Mouse (Mus musculus) left cerebral cortex, postnatal 14 days (tissue): ENCODE results near the gene Pex11a. TPM values are rescaled to one million over a fixed set of nuclear protein-coding genes. Genes with fewer than 3 reads are reported as not detected.
"Not testable (repeated sequence)": the region's sequence is repeated elsewhere in the genome, so short reads cannot be mapped to it uniquely, and the experiment has no call there.

Experiments used
- DNase-seq, 2 experiments: peaks; one replicate each; pipeline ENCODE4 v3.0.0; 2021 to 2022; ENCODE audit warnings: low spot score in 2 of 2, mixed read lengths in 1 of 2
- intact Hi-C: fragments of 180-260 bp; cut with DNase I; formaldehyde crosslinking; loops from one replicate; pipeline ENCODE4 v1.15.1; 2025
- long read RNA-seq, 2 experiments: library from polyadenylated mRNA; stranded (forward); transcript quantifications; one replicate each; pipeline ENCODE4 v2.0.0; 2021
- total RNA-seq, 2 experiments: library from RNA; stranded (reverse); gene quantifications; 2 replicates each; pipeline ENCODE4 v1.2.3; 2021

The Pex11a gene
- 1 to 10 TPM; 8.2 to 8.7 TPM for total RNA-seq
- long read RNA-seq, experiment 1, transcript Pex11a-203 (2 exons, 1,044 nt) = major isoform, 9 of 11 reads
- long read RNA-seq, experiment 1, partial matches to known transcripts = 0 of 11 reads
- long read RNA-seq, experiment 1, other reads (novel, unspliced or antisense) = 0 of 11 reads
- long read RNA-seq, experiment 2, transcript Pex11a-201 (3 exons, 2,241 nt) = major isoform, 8 of 14 reads
- long read RNA-seq, experiment 2, transcript Pex11a-203 (2 exons, 1,044 nt) = minor isoform, 5 of 14 reads
- long read RNA-seq, experiment 2, partial matches to known transcripts = 0 of 14 reads
- long read RNA-seq, experiment 2, other reads (novel, unspliced or antisense) = 1 of 14 reads

DNA sequence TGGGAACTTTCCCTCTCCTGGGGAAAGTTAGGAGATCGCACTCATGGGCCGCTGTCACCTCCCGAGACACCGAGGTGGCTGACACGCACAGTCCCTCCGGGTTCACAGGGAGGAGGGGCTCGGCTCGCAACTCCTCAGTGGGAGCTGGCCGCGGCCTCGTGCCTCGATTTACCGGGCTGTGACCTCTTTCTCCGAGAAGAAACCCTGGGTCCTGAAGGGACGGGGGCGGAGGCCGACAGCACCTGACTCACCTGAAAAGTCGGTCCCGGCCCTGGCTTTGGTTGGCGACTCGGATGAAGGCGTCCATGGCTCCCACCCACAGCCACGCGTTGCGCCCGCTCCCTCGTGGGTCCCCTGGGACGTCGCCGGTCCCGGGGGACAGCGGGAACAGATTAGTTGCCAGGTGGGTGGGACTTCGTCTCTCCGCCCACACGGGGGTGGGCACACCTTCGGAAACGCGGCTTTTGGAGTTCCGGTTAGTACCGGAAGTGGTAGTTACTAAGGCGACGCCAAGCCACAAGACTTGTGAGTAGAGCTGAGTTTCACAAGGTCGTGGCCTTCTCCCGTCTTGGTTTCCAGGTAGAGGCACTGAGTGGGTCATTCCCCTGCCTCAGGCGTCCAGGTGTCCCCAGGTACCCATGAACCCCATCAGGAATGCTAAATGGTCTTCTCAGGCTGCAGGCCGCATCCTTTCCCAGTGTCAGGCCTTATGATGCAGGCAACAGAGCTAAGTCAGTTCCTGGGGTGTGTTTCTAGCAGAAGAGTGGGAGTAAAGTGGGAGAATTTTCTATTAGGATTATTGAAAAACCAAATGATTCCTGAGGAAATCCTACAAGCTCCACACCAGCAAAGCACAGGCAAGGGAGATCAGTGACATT lies at the start of gene Pex11a, which contains the start of gene Wdr93:
Gene Pex11a, minus strand, starts transcription at position 473 of the 878 bp plus-strand sequence.
Gene Wdr93, plus strand, starts transcription at position 505 of the 878 bp plus-strand sequence.
- intact Hi-C loops = no loop called here
- DNase-seq = peak; percentile 69 to 73

DNA sequence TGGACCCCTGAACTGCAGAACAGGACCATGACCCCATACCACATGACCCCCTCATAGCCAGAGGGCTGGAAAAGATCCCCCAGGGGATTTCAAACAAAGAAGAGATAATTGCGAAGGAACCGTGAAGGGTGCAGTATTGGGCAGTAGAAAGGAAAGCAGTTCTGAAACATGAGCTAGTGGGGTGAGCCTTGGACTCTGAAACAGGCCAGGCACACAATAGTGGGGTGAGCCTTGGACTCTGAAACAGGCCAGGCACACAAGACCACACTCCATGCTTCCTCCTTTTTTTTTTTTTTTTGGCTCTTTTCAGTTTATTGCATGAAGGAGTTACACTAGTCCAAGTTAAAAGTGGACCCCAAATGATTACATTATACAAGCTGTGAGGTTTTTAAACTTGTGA lies 46.9 kb upstream of the Pex11a start:
- intact Hi-C loops = loop anchor here (10.0 kb wide), 1 partner anchor 175 kb away; the partner anchor contains the start of gene Rhcg
- not testable (repeated sequence) for DNase-seq

DNA sequence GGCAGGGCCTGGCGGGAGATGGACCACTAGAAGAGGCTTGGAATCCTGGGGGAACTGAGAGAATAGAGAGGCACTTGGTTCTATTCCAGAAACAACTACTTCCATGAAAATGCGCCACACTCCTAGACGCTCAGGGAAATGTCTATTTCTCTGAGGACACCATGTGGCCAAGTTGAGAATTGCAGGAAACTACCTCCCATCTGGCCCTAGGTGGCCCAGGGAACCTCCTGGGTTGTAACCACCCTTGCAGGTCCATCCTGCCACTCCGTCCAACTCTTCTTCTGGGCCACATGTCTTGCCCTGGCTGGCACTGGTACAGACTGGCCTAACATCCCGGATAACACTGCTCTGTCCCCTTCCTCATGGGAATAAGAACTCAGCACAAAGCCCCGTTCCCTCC lies 43.4 kb upstream of the Pex11a start:
- intact Hi-C loops = loop anchor here (10.0 kb wide), 1 partner anchor 171 kb away; the partner anchor contains the start of gene Rhcg
- DNase-seq = peak; percentile 69 to 81

DNA sequence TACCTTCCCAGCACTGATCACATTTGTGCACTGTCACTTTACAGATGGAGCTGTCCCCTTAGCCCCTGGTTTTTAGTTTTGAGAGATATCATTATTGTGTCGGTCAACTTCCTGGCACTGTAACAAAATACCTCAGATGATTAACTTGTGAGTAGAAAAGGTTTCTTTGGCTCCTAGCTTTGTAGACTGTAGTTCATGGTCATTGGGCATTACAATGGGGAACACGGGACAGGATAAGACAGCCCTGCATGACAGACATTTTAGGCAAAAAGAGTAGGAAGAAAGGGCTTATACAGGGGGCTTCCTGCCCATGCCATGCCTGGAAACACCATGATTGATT lies 39.6 kb upstream of the Pex11a start:
- DNase-seq = no peak
- intact Hi-C loops = loop anchor here (10.0 kb wide), 1 partner anchor 168 kb away; the partner anchor contains the start of gene Rhcg

DNA sequence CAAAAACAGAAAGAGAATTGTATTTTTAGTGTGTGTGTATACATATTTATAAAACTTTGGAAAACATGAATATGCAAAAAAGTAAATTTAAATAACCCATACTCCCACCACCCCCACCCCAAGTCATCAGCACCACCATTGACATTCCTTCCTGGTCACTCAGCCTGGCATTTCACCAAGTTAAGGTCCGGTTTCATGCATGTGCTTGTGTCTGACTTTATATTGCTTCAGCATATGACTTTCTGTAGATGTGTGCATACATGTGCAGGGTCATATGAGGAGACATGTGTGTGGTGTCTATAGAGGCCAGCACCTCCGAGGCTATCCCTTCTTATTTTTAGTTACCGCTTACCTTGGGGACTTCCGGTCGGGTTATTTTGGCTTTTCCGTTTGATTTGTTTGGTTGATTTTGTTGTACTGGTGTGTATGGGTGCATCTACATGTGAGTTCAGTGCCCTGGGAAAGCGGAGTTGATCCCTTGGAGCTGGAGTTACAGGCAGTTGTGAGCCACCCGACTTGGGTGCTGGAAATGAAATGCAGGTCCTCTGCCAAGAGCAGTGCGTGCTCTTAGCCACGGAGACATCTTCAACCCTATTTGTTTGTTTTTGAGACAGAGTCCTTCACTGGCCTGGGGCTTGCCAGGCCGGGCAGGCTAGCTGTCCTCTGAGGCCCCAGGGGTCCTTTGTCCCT lies 39.0 kb upstream of the Pex11a start:
- intact Hi-C loops = loop anchor here (10.0 kb wide), 1 partner anchor 167 kb away; the partner anchor contains the start of gene Rhcg
- DNase-seq = no peak

DNA sequence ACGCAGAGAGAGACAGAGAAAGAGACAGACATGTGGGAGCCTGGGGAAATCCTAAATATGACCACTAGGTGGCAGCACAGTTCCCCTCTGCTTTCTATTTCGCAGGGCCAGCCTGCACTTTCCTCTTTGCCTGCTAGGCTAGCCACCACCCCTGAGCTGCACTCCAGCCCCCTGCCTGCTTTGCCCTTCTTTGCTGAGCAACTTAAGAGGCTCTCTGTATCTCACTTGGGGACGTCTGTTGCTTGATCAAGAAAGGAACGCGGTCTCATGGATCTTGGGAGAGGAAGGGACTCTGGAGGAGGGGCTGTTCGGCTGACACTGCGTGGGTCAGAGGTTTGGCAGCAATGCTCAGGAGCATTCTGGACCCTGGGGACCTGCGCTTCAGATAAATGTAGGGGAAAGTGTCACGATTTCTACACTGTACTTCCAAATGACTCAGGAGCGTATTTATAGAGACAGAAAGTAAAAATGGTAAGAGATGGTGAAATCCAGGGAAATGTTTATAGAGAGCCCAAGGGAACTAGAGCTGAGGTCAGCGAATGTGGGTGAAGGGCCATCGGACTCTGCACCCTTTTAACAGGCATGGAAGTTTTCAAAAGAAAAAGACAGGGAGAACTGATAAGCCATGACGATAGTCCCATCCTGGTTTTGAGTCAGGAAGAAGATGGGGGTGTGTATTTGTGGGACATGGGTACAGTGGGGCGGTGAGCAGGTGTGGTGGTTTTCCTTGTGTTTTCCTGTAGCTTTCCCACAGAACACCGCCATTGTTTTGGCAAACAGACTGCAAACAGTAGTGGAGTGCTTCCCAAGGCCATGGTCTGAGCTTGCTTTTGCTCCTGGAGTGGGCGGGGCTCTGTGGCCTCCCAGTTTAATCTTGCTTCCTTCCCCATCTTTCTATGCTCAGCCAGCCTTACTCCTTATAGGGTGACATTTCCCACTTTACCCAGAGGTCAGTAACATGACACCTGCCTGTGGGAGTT lies 38.0 kb upstream of the Pex11a start:
- peak; percentile 74 to 80 for DNase-seq
- intact Hi-C loops = loop anchor here (10.0 kb wide), 1 partner anchor 166 kb away; the partner anchor contains the start of gene Rhcg

DNA sequence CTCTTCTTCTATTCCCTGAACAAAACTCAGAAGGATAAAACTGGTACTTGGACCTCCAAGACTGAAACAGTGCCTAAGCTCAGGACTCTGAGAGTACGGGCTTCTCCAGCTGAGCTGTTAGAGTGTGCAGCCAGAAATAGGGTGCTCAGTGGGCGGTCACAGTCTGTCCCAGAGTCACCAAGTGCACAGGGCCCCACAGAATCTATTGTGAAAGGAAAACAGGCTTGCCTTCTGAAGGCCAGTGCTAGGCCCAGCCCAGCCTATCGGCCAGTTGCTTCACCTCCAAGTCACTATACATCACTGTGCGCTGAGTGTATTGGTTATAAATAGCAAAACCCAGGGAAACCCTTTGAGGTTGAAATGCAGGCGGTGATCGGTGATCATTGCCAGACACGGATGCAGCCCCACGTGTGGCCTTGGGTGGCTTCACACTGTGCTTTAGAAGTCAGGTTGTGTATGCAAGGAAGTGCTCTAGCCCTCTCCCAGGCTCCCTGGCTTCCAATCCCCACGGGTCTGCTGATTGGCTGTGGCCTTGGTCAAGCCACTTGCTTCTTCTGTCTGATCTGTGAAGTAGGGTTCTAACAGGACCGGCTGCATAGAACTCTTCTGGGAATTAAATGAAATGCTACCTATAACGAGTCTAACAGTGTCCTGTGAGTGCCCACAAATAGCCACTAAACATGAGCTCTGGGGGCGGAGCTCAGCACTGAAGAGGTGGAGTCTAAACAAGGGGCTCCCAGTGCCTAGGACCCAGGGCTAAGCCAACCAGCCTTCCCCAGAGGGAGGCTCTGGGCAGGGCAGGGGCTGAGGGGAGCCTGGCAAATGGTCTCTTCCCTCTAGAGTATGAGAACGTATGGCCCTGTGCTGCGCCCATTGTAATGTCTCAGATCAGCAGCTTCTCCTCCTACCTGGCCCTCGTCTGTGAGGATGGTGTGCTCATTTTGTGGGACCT lies 28.9 kb upstream of the Pex11a start:
- intact Hi-C loops = no loop called here
- DNase-seq = peak; percentile 23 to 41

DNA sequence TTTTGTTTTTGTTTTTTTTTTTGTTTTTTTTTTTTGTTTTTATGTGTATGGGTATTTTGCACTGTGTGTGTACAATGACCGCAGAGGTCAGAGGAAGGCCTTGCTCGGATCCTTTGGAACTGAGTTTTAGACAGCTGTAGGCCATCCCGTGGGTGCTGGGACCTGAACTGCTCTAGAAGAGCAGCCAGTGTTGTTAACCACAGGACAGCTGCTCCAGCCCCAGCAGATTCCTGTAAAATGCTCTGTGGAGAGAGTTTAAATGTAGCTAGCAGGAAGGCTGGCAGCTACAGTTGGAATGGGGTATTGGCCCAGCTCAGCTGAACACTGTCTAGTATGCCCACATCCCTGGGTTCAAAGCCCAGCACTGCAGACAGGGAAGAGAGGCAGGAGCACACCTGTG lies 26.7 kb upstream of the Pex11a start:
- DNase-seq = no peak
- intact Hi-C loops = no loop called here

DNA sequence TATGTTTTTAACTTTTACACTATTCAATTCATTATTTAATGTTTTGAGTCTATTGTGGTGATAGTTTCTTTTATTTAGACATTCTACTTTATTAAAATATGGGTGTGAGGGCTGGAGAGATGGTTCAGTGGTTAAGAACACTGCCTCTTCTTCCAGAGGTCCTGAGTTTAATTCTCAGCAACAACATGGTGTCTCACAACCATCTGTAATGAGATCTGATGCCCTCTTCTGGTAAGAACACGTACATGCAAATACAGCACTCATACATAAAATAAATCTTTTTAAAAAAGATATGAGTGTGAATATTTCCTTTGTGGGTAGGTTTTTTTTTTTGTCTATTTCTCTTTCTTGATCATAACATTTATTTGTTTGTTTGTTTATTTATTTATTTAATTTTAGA lies 23.1 kb upstream of the Pex11a start:
- intact Hi-C loops = no loop called here
- DNase-seq = no peak

DNA sequence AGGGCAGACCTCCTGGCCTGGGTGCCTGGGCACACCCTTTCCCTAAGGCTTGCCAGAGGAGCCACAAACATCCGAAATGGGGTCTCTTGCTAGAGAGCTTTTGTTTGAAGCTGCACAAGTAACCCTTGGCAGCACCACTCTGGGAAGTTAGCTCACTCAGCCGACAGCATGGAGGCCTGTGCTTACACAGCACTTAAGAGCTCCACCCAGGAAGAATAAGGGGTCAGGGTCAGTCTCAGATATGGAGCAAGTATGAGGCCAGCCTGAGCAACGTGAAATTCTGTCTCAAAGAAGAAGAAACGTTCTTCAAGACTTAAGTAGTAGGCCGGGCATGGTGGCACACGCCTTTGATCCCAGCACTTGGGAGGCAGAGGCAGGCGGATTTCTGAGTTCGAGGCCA lies 19.2 kb upstream of the Pex11a start:
- intact Hi-C loops = no loop called here
- no peak for DNase-seq

DNA sequence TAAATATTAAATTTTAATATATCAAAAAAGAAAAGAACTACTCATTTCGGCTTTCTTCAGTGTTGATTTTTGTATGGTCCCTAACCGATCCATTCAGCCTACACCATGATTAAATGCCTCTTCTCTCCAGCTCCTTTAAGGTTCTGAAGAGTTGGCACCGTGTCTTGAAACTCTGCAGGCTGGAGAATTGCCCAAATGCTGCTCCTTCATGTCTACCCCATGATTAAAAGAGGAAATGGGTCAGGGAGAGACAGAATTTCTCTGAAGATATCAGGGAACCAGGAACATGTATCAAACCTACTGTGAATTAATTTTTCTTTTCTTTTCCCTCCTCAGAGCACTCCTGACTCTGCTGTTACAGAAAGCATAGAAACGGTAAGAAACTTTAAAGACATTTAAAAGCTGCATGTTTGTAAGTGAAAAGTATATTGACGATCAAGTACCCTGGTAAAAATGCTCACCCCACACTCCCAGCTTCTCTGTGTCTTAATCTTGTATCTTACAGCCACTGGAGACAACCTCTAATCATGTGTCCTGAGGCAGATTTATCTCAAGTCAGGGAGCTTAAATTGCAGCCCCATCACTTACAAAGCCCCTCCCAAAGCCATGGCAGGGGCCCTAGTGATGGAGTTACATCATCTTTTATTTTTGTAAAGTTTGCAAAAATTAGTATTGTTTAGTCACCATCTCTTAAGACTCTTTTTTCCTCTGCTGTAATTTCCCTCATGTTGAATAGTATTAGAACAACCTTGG lies 18.4 kb upstream of the Pex11a start:
- DNase-seq = no peak
- intact Hi-C loops = no loop called here

DNA sequence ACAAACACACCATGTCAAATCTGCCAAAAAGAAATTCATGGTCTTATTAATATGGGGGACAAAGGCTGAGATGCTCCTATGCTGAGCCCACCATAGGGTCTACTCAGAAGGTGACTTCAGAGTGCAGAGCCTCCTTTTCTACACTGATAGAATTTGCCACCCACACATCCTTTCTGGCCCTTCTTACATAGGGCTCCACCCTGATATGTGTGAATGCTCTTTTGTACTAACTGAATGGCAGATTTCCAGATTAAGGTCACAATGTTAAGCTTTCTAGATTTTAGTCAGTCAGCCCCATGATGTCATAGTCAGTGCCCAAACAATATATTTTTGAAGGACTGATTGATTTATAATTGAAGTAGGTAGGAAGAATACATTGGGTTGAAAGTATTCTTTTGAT lies 16.8 kb upstream of the Pex11a start:
- intact Hi-C loops = no loop called here

DNA sequence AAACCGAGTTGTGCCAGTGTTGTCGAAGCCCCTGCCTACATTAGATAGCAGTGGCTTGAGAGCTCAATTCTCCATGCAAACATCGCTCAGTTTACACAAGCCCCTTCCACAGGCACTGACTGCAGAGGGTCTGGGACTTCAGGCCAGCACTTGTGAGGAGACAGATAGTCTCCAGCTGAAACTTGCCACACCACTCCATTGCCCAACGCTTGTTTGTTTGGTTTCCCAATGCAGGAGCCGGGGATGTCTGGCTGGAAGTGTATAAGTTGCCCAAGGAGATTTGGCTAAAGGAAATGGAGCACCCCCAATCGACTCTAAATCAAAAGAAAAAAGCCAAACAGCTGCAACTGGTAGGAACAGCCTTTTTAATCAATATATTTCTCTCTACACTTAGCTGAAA lies 15.2 kb upstream of the Pex11a start:
- no peak for DNase-seq
- intact Hi-C loops = no loop called here

More for the DNA sequence above, 16.8 kb upstream of the Pex11a start:
- DNase-seq = no peak

DNA sequence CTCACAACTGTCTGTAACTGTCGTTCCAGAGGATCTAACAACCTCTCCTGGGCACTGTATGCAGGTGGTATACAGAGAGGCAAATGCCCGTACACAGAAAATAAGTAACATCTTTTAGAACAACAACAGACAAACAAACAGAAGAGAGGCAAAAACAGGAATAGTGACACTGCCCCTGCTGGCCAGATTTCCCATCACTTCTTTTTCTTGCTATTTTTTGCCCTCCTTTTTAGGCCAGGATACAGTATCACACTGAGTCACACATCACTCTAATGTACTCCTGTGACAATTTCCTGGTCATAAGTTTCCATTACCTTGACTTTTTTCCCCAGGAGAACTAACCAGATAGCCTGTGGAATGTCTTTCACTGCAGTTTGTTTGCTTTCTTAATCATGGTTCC lies 13.4 kb upstream of the Pex11a start:
- intact Hi-C loops = no loop called here
- no peak for DNase-seq

DNA sequence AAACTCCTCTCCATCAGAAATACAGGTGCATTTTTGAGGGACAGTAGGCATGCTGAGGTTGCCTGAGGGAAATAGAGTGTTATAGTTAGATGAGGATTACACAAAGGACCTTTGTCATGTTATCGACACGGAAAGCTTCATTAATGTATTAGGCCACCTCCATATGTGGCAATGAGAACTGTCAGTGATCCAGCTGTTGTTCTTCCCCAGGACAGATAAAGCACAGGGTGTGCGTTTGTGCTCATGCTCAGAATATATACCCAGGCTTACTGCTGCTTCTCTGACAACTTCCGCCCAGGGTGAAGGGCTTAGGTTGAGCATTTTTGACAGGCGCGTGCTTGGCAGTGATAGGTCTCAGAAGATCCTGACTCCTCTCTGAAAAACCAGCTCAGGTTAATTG lies 6.6 kb upstream of the Pex11a start:
- DNase-seq = no peak
- intact Hi-C loops = no loop called here

DNA sequence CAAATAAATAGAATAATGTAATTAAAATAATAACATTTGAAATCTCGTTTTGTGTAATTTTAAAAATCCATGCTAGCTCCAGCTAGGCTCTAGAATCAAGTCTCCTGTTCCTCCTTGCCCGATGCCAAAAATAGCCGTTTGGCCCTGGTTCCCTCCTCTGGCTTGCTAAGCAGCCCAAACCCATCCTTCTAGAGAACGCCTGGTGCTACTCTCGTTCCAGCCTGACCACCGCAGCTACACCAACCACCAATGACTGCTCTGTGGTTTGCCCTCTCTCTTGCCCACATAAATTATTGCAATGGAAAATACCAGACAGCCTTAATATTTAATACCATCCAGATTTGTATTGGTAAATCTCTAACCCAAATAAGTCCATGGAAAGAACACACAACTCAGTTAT lies 4.7 kb upstream of the Pex11a start:
- no peak for DNase-seq
- intact Hi-C loops = no loop called here

DNA sequence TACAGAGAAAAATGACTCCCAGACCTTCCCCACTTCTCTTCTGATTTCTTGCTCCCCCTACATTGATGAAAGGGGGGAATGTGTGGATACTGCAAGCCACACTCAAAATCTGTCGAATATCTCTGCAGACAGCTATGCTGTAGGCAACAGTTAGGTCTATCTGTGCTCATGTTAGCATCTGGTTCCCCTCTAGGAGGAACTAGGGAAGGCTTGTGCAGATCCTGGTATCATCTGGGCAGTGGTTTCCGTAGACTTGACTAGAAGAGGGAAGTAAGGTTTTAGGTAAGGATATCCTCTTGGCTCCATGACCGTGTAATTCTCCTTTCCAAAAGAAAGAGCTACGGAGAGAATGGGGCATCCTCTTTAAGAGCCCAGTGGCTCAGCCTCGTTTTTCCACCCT lies 1.7 kb upstream of the Pex11a start:
- intact Hi-C loops = no loop called here
- DNase-seq = no peak
